Mouse (Mus musculus) brain, embryonic 14.5 days (tissue): Measurements from ENCODE around the gene Fbxw9.

ENCODE experiments used
- CTCF ChIP-seq: fragments of 200-500 bp; IDR thresholded peaks from 2 replicates; pipeline ENCODE4 v1.5.1; 2012; ENCODE audit warnings: inconsistent platforms, mild to moderate bottlenecking, moderate library complexity, borderline replicate concordance; ENCODE audit not compliant: insufficient read depth, insufficient read length; ENCODE audit errors: extremely low read depth
- POLR2A ChIP-seq: fragments of 200-500 bp; IDR thresholded peaks from 2 replicates; pipeline ENCODE4 v1.6.1; 2012; ENCODE audit warnings: mild to moderate bottlenecking, inconsistent platforms, borderline replicate concordance; ENCODE audit not compliant: poor library complexity, insufficient read depth, insufficient read length, severe bottlenecking; ENCODE audit errors: extremely low read depth

- TF ChIP-seq CTCF (no peak), POLR2A (no peak)
These were observed 31.9 kb upstream of the Fbxw9 start for GRCm38 (mm10) chr8:85027922-85028321.
